Mouse (Mus musculus) hindbrain, embryonic 10.5 days (tissue): ENCODE data around the gene Slc25a16. TPM values are rescaled to one million over a fixed set of nuclear protein-coding genes. Genes with fewer than 3 reads are reported as not detected.
A peak's percentile ranks its signal among the peaks of the same experiment; 100 is the strongest.

Experiments
- DNase-seq: peaks from one replicate; pipeline ENCODE4 v3.0.0-alpha.2; 2017; ENCODE audit warnings: low spot score
- H3K27ac ChIP-seq: fragments of 300-500 bp; sonication (generic); 2 replicates; pipeline ENCODE4 v1.5.1; 2016; ENCODE audit warnings: mild to moderate bottlenecking, moderate library complexity
- H3K27me3 ChIP-seq: fragments of 300-500 bp; sonication (generic); 2 replicates; pipeline ENCODE4 v1.6.1; 2016; ENCODE audit warnings: mild to moderate bottlenecking; ENCODE audit not compliant: poor library complexity, insufficient read depth, severe bottlenecking
- H3K36me3 ChIP-seq: fragments of 300-500 bp; sonication (generic); 2 replicates; pipeline ENCODE4 v1.6.1; 2016; ENCODE audit warnings: mild to moderate bottlenecking, moderate library complexity
- H3K4me1 ChIP-seq: fragments of 300-500 bp; sonication (generic); replicated peaks from 2 replicates; pipeline ENCODE4 v1.6.1; 2016; ENCODE audit warnings: mild to moderate bottlenecking
- H3K4me3 ChIP-seq: fragments of 300-500 bp; sonication (generic); 2 replicates; pipeline ENCODE4 v1.5.1; 2016; ENCODE audit warnings: mild to moderate bottlenecking, moderate library complexity
- H3K9me3 ChIP-seq: fragments of 300-500 bp; sonication (generic); 2 replicates; pipeline ENCODE4 v1.6.1; 2016; ENCODE audit warnings: mild to moderate bottlenecking, moderate library complexity
- WGBS: fragments of 180-500 bp; shearing (Covaris S2); methylation state at CpG from one replicate; pipeline ENCODE4 v1.1.7; 2016; 5-methylcytosine and 5-hydroxymethylcytosine counted together
- polyA plus RNA-seq: library from polyadenylated mRNA; unstranded; fragments of >200 nt; fragmentation: Nextera tagmentation; extraction: Ambion mirVana; gene quantifications from 2 replicates; pipeline ENCODE4 v1.2.1, GENCODE M21; 2016

The Slc25a16 gene
- polyA plus RNA-seq, 1 experiment from 2014 or later = 9.3 TPM

GRCm38 (mm10) chr10:62920766-62921156 lies 328 bp downstream of the Slc25a16 start:
- under 1% methylated on average over 29 of the region's 29 CpGs for WGBS

GRCm38 (mm10) chr10:62924096-62924635 lies 3.7 kb downstream of the Slc25a16 start:
- peaks cover 11% of the 10 kb centered on the region for H3K36me3 ChIP-seq
- no peaks in the 10 kb centered on the region for H3K27me3 ChIP-seq
- H3K4me1 ChIP-seq = peaks cover 15% of the 10 kb centered on the region
- no peaks in the 10 kb centered on the region for H3K9me3 ChIP-seq
- no peak for DNase-seq
- H3K4me3 ChIP-seq = no peak overlapping the region
- 93% methylated on average over 4 of the region's 4 CpGs for WGBS
- no peak overlapping the region for H3K27ac ChIP-seq

More at GRCm38 (mm10) chr10:62920766-62921156, 328 bp downstream of the Slc25a16 start:
- Histone ChIP-seq H3K9me3 (no peaks in the 10 kb centered on the region), H3K4me1 (peaks cover 15% of the 10 kb centered on the region), H3K27ac (peak overlapping the region; percentile 92), H3K36me3 (no peaks in the 10 kb centered on the region), H3K27me3 (no peaks in the 10 kb centered on the region), H3K4me3 (peak overlapping the region; percentile 94)
- DNase-seq = no peak

GRCm38 (mm10) chr10:62932381-62932780 lies 11.9 kb downstream of the Slc25a16 start:
- no peak for DNase-seq
- no peaks in the 10 kb centered on the region for H3K9me3 ChIP-seq
- H3K36me3 ChIP-seq = peaks cover 71% of the 10 kb centered on the region
- no peak overlapping the region for H3K27ac ChIP-seq
- WGBS = 94% methylated on average over 1 of the region's 1 CpGs
- H3K27me3 ChIP-seq = no peaks in the 10 kb centered on the region
- H3K4me3 ChIP-seq = no peak overlapping the region
- H3K4me1 ChIP-seq = no peaks in the 10 kb centered on the region

GRCm38 (mm10) chr10:62944975-62945580 lies 24.6 kb downstream of the Slc25a16 start:
- H3K27me3 ChIP-seq = no peaks in the 10 kb centered on the region
- no peak for DNase-seq
- no peak overlapping the region for H3K4me3 ChIP-seq
- 88% methylated on average over 10 of the region's 10 CpGs for WGBS
- H3K4me1 ChIP-seq = peaks cover 14% of the 10 kb centered on the region
- peaks cover 58% of the 10 kb centered on the region for H3K36me3 ChIP-seq
- H3K9me3 ChIP-seq = no peaks in the 10 kb centered on the region
- H3K27ac ChIP-seq = no peak overlapping the region

GRCm38 (mm10) chr10:62946738-62947471 lies 26.5 kb downstream of the Slc25a16 start, which contains the start of gene Dna2:
Gene Dna2 (plus strand): TSS chr10:62947026.
- peaks cover 14% of the 10 kb centered on the region for H3K4me1 ChIP-seq
- H3K27me3 ChIP-seq = no peaks in the 10 kb centered on the region
- H3K9me3 ChIP-seq = no peaks in the 10 kb centered on the region
- peaks cover 66% of the 10 kb centered on the region for H3K36me3 ChIP-seq
- H3K27ac ChIP-seq = peak within 1 kb of the TSS; percentile 93
- H3K4me3 ChIP-seq = peak within 1 kb of the TSS; percentile 86
- DNase-seq = peak; percentile 88
- WGBS = under 1% methylated on average over 68 of the region's 68 CpGs

GRCm38 (mm10) chr10:62948551-62948950 lies 28.1 kb downstream of the Slc25a16 start:
- H3K4me1 ChIP-seq = peaks cover 14% of the 10 kb centered on the region
- DNase-seq = no peak
- no peaks in the 10 kb centered on the region for H3K9me3 ChIP-seq
- no peak overlapping the region for H3K27ac ChIP-seq
- H3K4me3 ChIP-seq = no peak overlapping the region
- H3K27me3 ChIP-seq = no peaks in the 10 kb centered on the region
- WGBS = 97% methylated on average over 7 of the region's 7 CpGs
- H3K36me3 ChIP-seq = peaks cover 65% of the 10 kb centered on the region

- no peak for DNase-seq
- Histone ChIP-seq H3K27ac (no peak overlapping the region), H3K9me3 (no peaks in the 10 kb centered on the region), H3K36me3 (peaks cover 97% of the 10 kb centered on the region), H3K4me1 (no peaks in the 10 kb centered on the region), H3K4me3 (no peak overlapping the region), H3K27me3 (no peaks in the 10 kb centered on the region)
- 96% methylated on average over 7 of the region's 7 CpGs for WGBS
Observed at GRCm38 (mm10) chr10:62963956-62964355, 43.5 kb downstream of the Slc25a16 start.

GRCm38 (mm10) chr10:62965796-62966195 lies 45.4 kb downstream of the Slc25a16 start:
- no peaks in the 10 kb centered on the region for H3K27me3 ChIP-seq
- peaks cover 97% of the 10 kb centered on the region for H3K36me3 ChIP-seq
- H3K9me3 ChIP-seq = no peaks in the 10 kb centered on the region
- DNase-seq = no peak
- 94% methylated on average over 11 of the region's 11 CpGs for WGBS
- no peak overlapping the region for H3K27ac ChIP-seq
- no peaks in the 10 kb centered on the region for H3K4me1 ChIP-seq
- no peak overlapping the region for H3K4me3 ChIP-seq

- Histone ChIP-seq H3K9me3 (no peaks in the 10 kb centered on the region), H3K4me3 (no peak overlapping the region), H3K27ac (no peak overlapping the region), H3K27me3 (no peaks in the 10 kb centered on the region), H3K36me3 (peaks cover 97% of the 10 kb centered on the region), H3K4me1 (0 out of 2 replicates have a peak, but pooled peaks cover 1% of the 10 kb centered on the region)
- WGBS = 93% methylated on average over 15 of the region's 15 CpGs
- no peak for DNase-seq
Observed at GRCm38 (mm10) chr10:62966291-62966690, 45.9 kb downstream of the Slc25a16 start.

GRCm38 (mm10) chr10:62971821-62972220 lies 51.4 kb downstream of the Slc25a16 start:
- no peak overlapping the region for H3K4me3 ChIP-seq
- H3K27me3 ChIP-seq = no peaks in the 10 kb centered on the region
- DNase-seq = peak; percentile 20
- H3K9me3 ChIP-seq = no peaks in the 10 kb centered on the region
- H3K27ac ChIP-seq = no peak overlapping the region
- H3K4me1 ChIP-seq = 0 out of 2 replicates have a peak, but pooled peaks cover 3% of the 10 kb centered on the region
- WGBS = 63% methylated on average over 16 of the region's 16 CpGs
- peaks cover 78% of the 10 kb centered on the region for H3K36me3 ChIP-seq

GRCm38 (mm10) chr10:62979667-62980038 lies 59.2 kb downstream of the Slc25a16 start:
- peak overlapping the region; percentile 95 for H3K27ac ChIP-seq
- DNase-seq = no peak
- WGBS = 8% methylated on average over 10 of the region's 10 CpGs
- no peaks in the 10 kb centered on the region for H3K27me3 ChIP-seq
- peaks cover 38% of the 10 kb centered on the region for H3K36me3 ChIP-seq
- peaks cover 10% of the 10 kb centered on the region for H3K4me1 ChIP-seq
- H3K9me3 ChIP-seq = no peaks in the 10 kb centered on the region
- peak overlapping the region; percentile 84 for H3K4me3 ChIP-seq

- H3K27ac ChIP-seq = peak within 1 kb of the TSS; percentile 95
- H3K4me1 ChIP-seq = peaks cover 10% of the 10 kb centered on the region
- peak; percentile 89 for DNase-seq
- H3K36me3 ChIP-seq = peaks cover 41% of the 10 kb centered on the region
- no peaks in the 10 kb centered on the region for H3K9me3 ChIP-seq
- under 1% methylated on average over 77 of the region's 77 CpGs for WGBS
- H3K27me3 ChIP-seq = no peaks in the 10 kb centered on the region
- H3K4me3 ChIP-seq = peak within 1 kb of the TSS; percentile 84
Observed at GRCm38 (mm10) chr10:62980039-62980954, 59.9 kb downstream of the Slc25a16 start, which contains the start of gene Rufy2. Gene Rufy2 (plus strand): TSS chr10:62980223.
